Mouse (Mus musculus) bone marrow, adult 2 months (tissue): ENCODE results near the gene Mrrf. TPM values are rescaled to one million over a fixed set of nuclear protein-coding genes. Genes with fewer than 3 reads are reported as not detected.

ENCODE experiments used
- H3K27ac ChIP-seq: fragments of 200-500 bp; 2 replicates; pipeline ENCODE4 v1.5.1; 2012; ENCODE audit warnings: low read depth, mild to moderate bottlenecking, control low read depth, inconsistent platforms, low read length; ENCODE audit not compliant: control insufficient read depth, poor library complexity, insufficient read depth
- H3K4me1 ChIP-seq: fragments of 200-500 bp; 2 replicates; pipeline ENCODE4 v1.6.1; 2011; ENCODE audit warnings: low read length; ENCODE audit not compliant: control insufficient read depth, insufficient read depth
- H3K4me3 ChIP-seq: fragments of 200-500 bp; replicated peaks from 2 replicates; pipeline ENCODE3; 2011; ENCODE audit warnings: mild to moderate bottlenecking, low read depth, low read length, control low read depth; ENCODE audit not compliant: control insufficient read depth
- CTCF ChIP-seq: fragments of 200-500 bp; IDR thresholded peaks from 2 replicates; pipeline ENCODE4 v1.5.1; 2011; ENCODE audit warnings: low read length, control low read depth; ENCODE audit not compliant: control insufficient read depth, insufficient read depth
- POLR2A ChIP-seq: fragments of 200-500 bp; IDR thresholded peaks from 2 replicates; pipeline ENCODE4 v1.6.1; 2011; ENCODE audit warnings: low read depth, mild to moderate bottlenecking, control low read depth, low read length, borderline replicate concordance; ENCODE audit not compliant: control insufficient read depth
- WGBS: fragments of 180-500 bp; shearing (Covaris S2); methylation state at CpG from one replicate; pipeline ENCODE4 v1.1.7; 2018; 5-methylcytosine and 5-hydroxymethylcytosine counted together
- polyA plus RNA-seq: library from polyadenylated mRNA; stranded (reverse); fragments of >200 nt; gene quantifications from 2 replicates; pipeline ENCODE4 v1.2.4, GENCODE M21; 2011; ENCODE audit warnings: low replicate concordance; ENCODE audit not compliant: missing spikeins, insufficient read depth, insufficient read length

Mrrf gene
- polyA plus RNA-seq, 1 experiment, result 6.7 TPM

DNA sequence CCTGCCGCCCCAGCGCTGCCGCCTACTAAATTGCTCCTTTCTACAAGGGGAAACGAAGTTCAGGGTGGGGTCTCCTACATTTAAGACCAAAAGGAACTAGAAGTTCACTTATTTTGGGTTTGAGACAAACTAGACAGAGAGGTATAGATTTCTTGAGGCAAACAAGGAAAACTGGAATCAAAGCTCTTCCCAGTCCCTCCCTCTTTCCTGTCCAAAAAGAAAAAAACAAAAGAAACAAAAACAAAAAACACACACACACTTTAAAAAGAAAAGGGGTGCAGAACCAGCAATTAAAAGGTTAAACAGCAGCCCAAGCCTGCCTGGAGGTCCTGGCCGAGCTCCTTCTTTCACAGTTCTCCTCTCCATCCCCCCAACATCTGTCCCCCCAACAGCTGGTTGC, 38.2 kb upstream of the Mrrf start:
- WGBS, result 30% methylated on average over 5 of the region's 5 CpGs

DNA sequence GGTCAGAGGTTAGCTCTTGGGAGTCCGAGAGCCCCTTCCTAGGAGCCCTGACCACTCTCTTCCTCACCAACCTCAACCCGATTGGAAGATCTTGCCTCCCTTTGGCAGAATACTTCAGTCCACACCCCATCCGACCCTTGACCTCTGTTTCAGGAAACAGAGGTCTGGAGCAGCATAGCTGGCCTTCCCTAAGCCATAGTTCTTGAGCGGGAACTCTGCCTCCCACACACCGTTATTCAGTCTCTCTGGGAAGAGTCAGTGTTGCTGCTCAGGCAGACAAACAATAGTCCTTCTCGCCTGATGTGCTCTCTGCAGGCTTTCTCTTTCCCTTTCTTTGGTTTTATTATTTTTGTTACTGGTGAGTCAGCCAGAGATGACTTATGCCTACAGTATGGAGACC, 36.5 kb upstream of the Mrrf start:
- no peak overlapping the region for H3K4me3 ChIP-seq
- H3K27ac ChIP-seq, result no peak overlapping the region
- no peaks in the 10 kb centered on the region for H3K4me1 ChIP-seq
- 49% methylated on average over 6 of the region's 6 CpGs for WGBS
- TF ChIP-seq CTCF (no peak), POLR2A (no peak)

More for the DNA sequence above, 38.2 kb upstream of the Mrrf start:
- no peaks in the 10 kb centered on the region for H3K4me1 ChIP-seq
- no peak overlapping the region for H3K27ac ChIP-seq
- H3K4me3 ChIP-seq, result no peak overlapping the region
- no peak for TF ChIP-seq POLR2A
- no peak for TF ChIP-seq CTCF

DNA sequence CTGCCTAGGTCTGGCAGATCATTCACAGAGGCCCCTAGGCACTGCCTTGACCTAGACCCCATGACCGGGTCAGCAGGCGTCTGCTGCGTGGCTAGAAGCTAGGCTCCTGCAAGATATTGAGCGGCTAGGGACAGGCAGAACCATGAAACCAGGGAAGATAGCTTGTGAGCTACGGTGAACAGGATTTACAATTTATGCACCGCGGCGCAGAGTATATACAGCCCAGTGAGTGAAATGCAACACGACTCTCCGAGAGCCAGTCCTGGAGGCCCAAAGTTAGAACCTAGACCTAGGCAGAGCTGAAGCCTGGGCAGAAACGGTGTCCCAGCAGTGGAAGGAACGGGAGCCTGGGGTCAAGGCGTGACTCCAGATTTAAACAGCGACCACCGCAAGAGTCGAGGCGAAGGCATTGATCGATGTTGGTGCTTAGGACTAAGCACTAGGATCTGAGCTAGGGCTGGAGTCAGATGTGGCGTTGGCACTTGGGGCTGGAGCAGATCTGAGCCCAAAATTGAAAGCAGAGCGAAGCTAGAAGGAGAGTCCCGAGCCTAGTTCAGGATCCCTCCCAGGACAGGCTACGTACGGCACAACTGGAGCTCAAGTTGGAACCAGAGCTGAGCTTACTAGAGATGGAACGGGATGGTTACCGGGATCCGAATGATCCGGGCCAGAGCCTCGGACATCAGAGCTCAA, 34.2 kb upstream of the Mrrf start:
- Histone ChIP-seq H3K4me3 (no peak overlapping the region), H3K27ac (no peak overlapping the region), H3K4me1 (no peaks in the 10 kb centered on the region)
- 7% methylated on average over 28 of the region's 28 CpGs for WGBS
- no peak for TF ChIP-seq POLR2A
- TF ChIP-seq CTCF, result no peak

DNA sequence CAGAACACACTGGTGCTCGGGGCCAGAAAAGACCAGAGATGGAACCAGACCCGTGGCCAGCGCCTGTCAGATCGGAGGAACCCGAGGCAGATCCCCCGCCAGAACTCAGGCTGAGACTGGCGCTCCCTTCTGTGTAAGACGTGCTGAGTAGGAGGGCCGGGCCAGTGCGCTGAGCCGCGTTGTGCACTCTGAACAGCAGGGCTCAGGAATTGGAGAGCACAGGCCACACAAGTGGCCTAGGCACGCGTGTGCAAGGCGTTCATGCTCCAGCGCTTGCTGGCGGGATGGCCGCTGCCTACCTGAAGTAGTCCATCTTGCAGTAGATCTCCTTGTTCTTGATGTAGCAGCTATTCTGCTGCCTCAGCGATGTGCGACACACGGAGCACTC, 33.6 kb upstream of the Mrrf start:
- TF ChIP-seq CTCF, result no peak
- no peak for TF ChIP-seq POLR2A
- H3K27ac ChIP-seq, result no peak overlapping the region
- H3K4me3 ChIP-seq, result no peak overlapping the region
- 2% methylated on average over 21 of the region's 21 CpGs for WGBS
- no peaks in the 10 kb centered on the region for H3K4me1 ChIP-seq

DNA sequence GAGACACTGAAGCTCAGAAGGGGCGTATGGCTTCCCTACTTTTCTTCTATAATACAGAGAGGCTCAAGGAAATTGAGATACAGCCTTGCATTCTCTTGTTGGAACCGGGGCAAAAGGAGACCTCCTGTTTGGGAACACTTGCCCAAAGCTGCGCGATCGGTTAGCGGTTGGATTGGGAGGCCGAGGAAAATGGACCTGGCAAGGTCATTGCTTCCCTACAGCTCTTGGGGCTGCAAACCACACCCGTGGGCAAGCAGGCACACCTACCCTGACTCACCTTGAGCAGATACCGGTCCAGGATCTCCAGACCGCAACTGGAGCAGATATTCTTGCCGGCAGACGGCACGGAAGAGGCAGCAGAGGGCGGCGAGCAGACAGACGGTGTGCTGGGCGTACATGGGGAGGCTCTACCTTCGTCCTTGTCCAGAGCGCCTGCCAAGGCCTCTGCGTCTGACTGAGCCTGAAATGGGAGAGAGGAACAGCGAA, 33.1 kb upstream of the Mrrf start:
- H3K4me3 ChIP-seq, result no peak overlapping the region
- TF ChIP-seq POLR2A (no peak), CTCF (no peak)
- no peaks in the 10 kb centered on the region for H3K4me1 ChIP-seq
- WGBS, result 3% methylated on average over 21 of the region's 21 CpGs
- H3K27ac ChIP-seq, result no peak overlapping the region

DNA sequence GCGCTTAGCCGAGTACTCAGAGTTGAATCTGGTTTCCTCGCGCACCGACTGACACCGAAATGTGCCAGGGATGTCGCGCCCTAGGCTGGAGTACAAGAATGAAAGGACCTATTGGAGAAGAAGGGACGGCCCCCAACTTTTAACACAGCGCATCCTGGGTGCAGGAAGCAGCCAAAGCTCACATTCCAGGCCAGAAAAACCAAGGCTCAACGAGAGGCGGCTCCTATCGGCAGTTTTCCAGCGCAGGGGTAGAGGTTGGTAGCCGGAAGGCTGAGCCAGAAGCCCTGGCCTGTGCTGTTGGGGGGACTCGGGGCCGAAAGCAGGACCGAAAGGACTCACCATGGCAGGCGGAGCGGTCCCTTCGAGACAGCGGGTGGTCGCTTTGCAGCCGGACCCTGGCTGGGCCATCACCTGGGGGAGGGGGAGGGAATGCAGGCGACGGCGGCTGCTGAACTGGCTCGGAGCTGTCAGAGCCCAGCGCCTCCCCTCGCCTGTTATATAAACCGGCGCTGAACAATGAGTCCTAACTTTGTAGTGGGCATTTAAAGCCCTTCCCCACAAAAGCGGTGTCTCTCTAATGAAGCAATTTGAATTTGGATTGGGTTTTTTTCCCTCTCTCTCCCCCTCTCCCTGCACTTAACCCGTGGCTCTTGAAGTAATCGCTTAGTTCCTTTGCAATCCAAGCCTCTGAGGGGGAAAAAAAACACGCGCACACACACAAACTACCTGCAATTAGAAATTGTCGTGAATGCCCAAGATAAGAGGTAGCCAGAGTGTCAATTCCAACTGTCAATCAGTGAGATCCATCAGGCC, 32.4 kb upstream of the Mrrf start:
- no peak overlapping the region for H3K4me3 ChIP-seq
- H3K27ac ChIP-seq, result no peak overlapping the region
- WGBS, result 3% methylated on average over 38 of the region's 38 CpGs
- TF ChIP-seq CTCF (no peak), POLR2A (no peak)
- H3K4me1 ChIP-seq, result no peaks in the 10 kb centered on the region

DNA sequence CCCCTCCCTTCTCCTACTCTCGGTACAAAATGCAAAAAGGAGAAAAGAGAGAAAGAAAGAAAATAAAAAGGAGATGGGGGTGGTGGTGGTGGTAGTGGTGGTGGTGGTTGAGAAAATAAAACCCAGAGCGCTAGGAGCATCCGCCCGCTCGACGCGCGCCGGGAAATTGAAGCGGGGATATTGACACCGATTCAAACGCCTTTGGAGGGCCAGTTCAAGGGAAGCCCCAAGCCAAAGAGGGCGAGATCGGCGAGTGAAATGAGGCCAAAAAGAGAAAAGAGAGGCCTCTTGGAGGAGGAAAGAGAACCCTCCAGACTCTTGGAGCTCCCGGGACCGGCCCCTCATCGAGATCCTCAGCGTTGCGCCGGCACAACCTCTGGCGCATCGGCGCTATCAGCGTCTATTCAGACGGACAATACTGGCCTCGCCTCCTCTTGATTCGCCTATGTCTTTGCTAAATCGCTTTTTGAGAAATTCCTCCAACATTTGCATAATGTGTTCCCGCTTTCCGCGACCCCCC, 31.7 kb upstream of the Mrrf start:
- no peak overlapping the region for H3K4me3 ChIP-seq
- TF ChIP-seq POLR2A (no peak), CTCF (no peak)
- H3K27ac ChIP-seq, result no peak overlapping the region
- no peaks in the 10 kb centered on the region for H3K4me1 ChIP-seq
- 1% methylated on average over 32 of the region's 32 CpGs for WGBS
